Mouse (Mus musculus) cerebellum, adult 2 months (tissue): ENCODE measurements around the gene Agbl1. TPM values are rescaled to one million over a fixed set of nuclear protein-coding genes. Genes with fewer than 3 reads are reported as not detected.

Experiments used
- DNase-seq, 2 experiments: peaks; one replicate each; pipeline ENCODE4 v3.0.0; 2021
- H3K27ac ChIP-seq: fragments of 200-500 bp; 2 replicates; pipeline ENCODE4 v1.5.1; 2012; ENCODE audit warnings: low read length, control low read depth, inconsistent platforms; ENCODE audit not compliant: insufficient read depth
- H3K27me3 ChIP-seq: fragments of 200-500 bp; 2 replicates; pipeline ENCODE4 v1.6.1; 2012; ENCODE audit warnings: inconsistent platforms, mild to moderate bottlenecking, low read length, moderate library complexity; ENCODE audit not compliant: control insufficient read depth, insufficient read depth
- H3K4me1 ChIP-seq: fragments of 200-500 bp; 2 replicates; pipeline ENCODE4 v1.6.1; 2011; ENCODE audit warnings: low read length; ENCODE audit not compliant: control insufficient read depth, insufficient read depth
- H3K4me3 ChIP-seq: fragments of 200-500 bp; replicated peaks from 2 replicates; pipeline ENCODE3; 2011; ENCODE audit warnings: mild to moderate bottlenecking, low read depth, low read length, control low read depth; ENCODE audit not compliant: insufficient read depth
- CTCF ChIP-seq: fragments of 200-500 bp; IDR thresholded peaks from 2 replicates; pipeline ENCODE4 v1.5.1; 2011; ENCODE audit warnings: low read depth, mild to moderate bottlenecking, control low read depth, low read length, moderate library complexity, borderline replicate concordance; ENCODE audit not compliant: insufficient read depth
- POLR2A ChIP-seq: fragments of 200-500 bp; IDR thresholded peaks from 2 replicates; pipeline ENCODE4 v1.6.1; 2011; ENCODE audit warnings: low read length, control low read depth, borderline replicate concordance; ENCODE audit not compliant: insufficient read depth
- WGBS: fragments of 180-500 bp; shearing (Covaris S2); methylation state at CpG from one replicate; pipeline ENCODE4 v1.1.7; 2018; 5-methylcytosine and 5-hydroxymethylcytosine counted together
- polyA plus RNA-seq: library from polyadenylated mRNA; depleted of rRNA; stranded (reverse); fragments of >200 nt; gene quantifications from 2 replicates; pipeline ENCODE4 v1.2.3, GENCODE M21; 2012

The Agbl1 gene
- polyA plus RNA-seq, 1 experiment: 0.05 TPM

DNA sequence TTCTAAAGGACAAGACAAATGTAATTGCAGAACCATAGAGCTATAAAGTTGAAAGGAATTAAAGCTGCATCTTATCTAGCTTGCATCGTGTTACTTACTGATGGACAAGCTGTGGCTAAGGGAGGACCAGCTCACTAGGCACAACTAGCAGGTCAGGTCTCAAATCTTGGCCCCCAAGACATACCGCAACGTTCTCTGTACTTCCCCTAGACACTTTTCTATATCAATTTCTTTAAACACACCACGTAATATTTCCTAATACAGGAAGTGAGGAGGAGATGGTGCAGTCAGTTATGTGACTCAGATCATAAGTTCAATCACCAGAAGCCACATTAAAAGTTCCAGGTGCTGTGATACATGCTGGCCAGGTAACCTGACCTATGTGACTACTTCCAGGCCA lies 919.1 kb downstream of the Agbl1 start:
- no peak for DNase-seq
- Histone ChIP-seq H3K27ac (no peak overlapping the region), H3K27me3 (no peaks in the 10 kb centered on the region; the same call in 1 of the 2 replicates), H3K4me3 (no peak overlapping the region), H3K4me1 (no peaks in the 10 kb centered on the region; the same call in 1 of the 2 replicates)
- WGBS: 89% methylated on average over 4 of the region's 4 CpGs
- TF ChIP-seq POLR2A: no peak
- TF ChIP-seq CTCF: no peak

DNA sequence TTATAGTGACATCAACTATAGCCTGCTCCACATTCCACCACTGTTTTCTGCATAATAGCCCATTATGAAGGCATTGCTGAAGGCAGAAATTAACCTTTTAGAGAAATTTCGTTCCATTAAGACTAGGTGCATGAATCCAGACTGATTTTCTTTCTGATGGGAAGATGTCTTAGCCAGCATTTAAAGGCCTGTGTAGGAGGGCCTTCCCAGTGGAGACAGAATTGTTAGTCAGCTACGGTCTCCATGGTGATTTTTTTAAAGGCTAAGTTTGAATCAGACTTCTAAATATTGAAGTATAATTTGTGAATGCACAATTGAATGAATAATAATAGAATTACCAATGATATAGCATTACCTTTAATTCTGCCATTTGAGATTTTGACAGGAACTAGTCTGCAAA lies 920.2 kb downstream of the Agbl1 start:
- TF ChIP-seq POLR2A (no peak), CTCF (no peak)
- WGBS: 74% methylated on average over 2 of the region's 2 CpGs
- Histone ChIP-seq H3K4me3 (no peak overlapping the region), H3K27me3 (no peaks in the 10 kb centered on the region; the same call in 1 of the 2 replicates), H3K27ac (no peak overlapping the region), H3K4me1 (no peaks in the 10 kb centered on the region; the same call in 1 of the 2 replicates)
- DNase-seq: no peak

DNA sequence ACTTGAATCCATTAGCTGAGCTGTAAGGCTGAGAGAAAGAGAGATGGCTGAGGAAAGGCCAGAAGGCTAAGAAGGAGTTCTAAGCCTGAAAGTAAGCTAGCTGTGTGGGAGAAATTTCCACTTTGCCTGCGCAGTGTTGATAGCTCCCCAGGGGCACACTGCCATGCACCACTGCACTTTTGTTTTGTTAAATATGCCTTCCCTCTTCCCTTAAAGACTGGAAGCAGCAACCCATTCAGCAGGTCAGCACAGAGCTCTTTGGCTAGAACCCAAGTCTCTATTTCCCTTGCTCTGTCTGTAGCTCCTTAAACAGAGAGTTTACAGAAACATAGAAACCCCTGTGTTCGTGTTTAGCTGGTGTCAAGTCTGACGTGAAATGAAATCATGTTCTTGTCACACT lies 922.7 kb downstream of the Agbl1 start:
- Histone ChIP-seq H3K4me1 (no peaks in the 10 kb centered on the region; the same call in 1 of the 2 replicates), H3K4me3 (no peak overlapping the region), H3K27ac (no peak overlapping the region), H3K27me3 (no peaks in the 10 kb centered on the region; the same call in 1 of the 2 replicates)
- TF ChIP-seq CTCF (no peak), POLR2A (no peak)
- 15% methylated on average over 3 of the region's 3 CpGs for WGBS
- no peak for DNase-seq

DNA sequence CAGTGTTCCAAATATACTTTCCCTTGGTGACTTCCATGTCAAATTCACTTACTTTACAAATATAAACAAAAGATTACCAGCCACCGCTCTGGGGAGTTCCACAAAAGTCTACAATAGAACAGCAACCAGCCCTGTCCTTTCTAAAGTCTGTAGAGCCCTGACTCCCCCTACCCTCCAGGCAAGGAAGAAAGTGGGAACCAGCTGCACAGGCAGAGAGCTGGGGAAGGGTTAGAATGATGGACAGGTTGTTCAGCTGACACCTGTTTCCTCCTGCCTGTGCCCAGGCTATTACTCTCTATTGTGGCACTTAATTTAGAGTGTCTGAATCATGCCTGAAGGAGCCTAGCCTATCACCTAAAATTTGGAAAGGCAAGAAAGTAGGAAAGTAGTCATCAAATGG lies 923.2 kb downstream of the Agbl1 start:
- Histone ChIP-seq H3K4me1 (no peaks in the 10 kb centered on the region), H3K27ac (no peak overlapping the region), H3K27me3 (no peaks in the 10 kb centered on the region; the same call in 1 of the 2 replicates), H3K4me3 (no peak overlapping the region)
- no peak for DNase-seq
- WGBS: 50% methylated on average over 1 of the region's 1 CpGs
- TF ChIP-seq CTCF (no peak), POLR2A (no peak)

DNA sequence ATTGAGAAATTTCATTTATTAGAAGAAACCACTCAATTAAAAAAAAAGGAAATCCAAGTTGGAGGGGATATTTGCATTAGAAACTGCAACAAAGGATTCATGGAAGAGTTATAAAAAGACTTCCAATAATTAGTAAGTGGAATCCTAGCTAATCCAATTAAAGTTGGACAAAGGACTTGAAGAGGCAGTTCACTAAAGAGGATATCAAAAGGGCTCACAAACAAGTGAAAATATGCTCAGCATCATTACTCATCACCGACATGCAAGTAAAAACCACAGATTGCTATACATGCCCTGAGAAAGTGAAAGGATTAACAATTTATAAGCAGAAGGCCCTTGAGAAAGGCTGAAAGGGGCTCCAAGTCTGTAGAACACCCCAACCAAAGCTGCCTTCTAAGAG lies 935.2 kb downstream of the Agbl1 start:
- H3K27ac ChIP-seq: no peak overlapping the region
- no peaks in the 10 kb centered on the region for H3K27me3 ChIP-seq
- no peaks in the 10 kb centered on the region for H3K4me1 ChIP-seq
- WGBS: 92% methylated on average over 1 of the region's 1 CpGs
- no peak overlapping the region for H3K4me3 ChIP-seq
- DNase-seq: no peak
- TF ChIP-seq CTCF (no peak), POLR2A (no peak)
